Mouse (Mus musculus) ovary, adult 2 months (tissue): Measurements from ENCODE around the gene Klhdc8b. TPM values are rescaled to one million over a fixed set of nuclear protein-coding genes. Genes with fewer than 3 reads are reported as not detected.

Experiments used
- polyA plus RNA-seq: library from polyadenylated mRNA; depleted of rRNA; stranded (reverse); fragments of >200 nt; gene quantifications from 2 replicates; pipeline ENCODE4 v1.2.3, GENCODE M21; 2012; rRNA removed

The Klhdc8b gene
- polyA plus RNA-seq = 92.6 and 96.4 TPM in 2 replicates

DNA sequence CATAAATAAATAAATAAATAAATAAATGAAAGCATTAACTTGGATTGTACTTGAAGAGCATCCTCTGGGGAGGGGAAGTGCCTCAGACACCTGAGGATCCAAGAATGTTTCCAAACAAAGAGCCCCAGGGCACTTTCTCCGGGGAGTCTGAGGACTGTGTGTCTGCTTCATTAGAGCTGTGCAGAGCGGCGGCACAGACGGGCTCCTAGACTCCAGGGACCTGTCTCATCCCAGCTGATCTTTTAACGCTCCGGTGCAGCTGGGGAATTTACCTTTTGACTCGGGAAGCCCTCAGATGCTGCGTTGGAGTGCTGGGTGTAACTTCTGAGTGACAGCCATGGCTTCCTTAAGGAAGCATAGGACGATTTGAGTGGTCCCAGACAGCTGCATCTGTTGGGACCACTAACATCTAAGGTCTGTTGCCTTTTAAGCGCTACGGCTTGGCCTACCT lies at the start of gene Klhdc8b:
Gene Klhdc8b, minus strand, starts transcription at position 401 of the 451 bp plus-strand sequence.

DNA sequence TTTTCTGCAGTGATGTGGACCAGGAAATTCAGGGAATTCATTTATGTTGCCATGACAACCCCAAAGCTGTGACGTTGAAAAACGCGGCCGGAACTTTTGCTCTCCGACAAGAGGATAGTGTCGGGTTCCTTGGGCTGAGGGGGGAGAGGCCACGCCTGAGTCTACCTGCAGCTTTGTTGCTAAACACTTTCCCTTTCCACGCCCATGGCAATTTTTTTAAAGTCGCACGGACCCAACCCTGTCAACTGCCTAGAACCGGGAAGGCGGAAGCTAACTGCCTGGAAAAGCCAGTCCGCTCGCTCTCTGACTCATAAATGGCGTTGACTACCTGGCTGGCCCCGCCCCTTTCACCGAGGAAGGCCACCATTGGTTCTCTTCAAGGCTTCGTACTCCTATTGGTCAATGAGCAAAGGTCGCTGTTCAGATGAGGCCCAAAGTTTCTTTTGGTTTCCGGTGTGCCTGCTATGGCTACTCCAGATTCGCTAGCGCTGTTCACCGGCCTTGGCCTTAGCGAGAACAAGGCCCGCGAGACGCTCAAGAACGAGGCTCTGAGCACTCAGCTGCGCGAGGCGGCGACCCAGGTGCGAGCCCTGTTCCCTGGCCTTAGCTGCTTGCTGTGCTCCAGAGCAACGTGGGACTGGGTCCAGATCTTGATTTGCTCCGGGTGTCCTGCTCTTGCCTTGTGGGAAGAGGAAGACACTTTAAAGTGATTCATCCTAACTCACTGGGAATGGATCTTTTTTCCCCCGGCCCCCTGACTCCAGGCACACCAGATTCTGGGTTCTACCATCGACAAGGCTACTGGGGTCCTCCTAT lies 46.4 kb upstream of the Klhdc8b start, which contains the start of gene Qars:
Gene Qars, plus strand, starts transcription at position 88 of the 816 bp plus-strand sequence.

GRCm38 (mm10) chr9:108490559-108491285 lies 29.3 kb upstream of the Klhdc8b start, which contains the start of gene Usp19:
Usp19 (plus strand) TSS chr9:108490602.

DNA sequence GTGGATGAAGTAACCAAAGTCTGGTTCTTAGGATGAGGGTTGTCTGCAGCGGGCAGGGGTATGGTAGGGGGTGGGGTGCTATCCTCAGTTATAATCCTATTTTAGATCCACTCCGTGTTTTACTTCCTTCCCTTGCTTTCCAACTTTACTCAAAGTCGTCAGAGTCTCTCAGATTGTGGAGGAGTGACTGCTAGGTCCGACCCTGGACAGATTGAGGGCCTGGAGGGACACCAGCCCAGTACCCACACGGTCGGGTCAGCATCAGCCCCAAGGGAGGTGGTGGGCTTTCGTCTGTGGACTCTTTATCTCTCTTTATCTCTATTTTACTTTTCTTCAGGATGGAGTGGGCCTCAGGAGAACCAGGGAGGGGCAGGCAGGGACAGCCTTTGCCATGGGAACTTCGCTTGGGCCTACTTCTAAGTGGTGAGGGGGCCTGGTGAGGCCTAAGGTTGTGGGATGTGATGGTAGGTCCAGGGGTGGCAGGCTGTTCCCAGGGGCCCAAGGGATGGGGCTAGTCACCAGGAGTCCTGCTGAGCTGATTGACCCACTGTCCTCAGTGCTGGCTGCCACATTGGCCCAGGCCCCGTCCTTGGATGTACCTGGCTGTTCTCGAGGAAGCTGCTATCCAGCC lies 18.5 kb upstream of the Klhdc8b start, which contains the start of gene Lamb2:
Gene Lamb2, plus strand, starts transcription at position 16 of the 631 bp plus-strand sequence.

GRCm38 (mm10) chr9:108460319-108461178 lies 832 bp downstream of the Klhdc8b start, which contains the start of gene Ccdc71:
Ccdc71 (plus strand) TSS chr9:108460527.

DNA sequence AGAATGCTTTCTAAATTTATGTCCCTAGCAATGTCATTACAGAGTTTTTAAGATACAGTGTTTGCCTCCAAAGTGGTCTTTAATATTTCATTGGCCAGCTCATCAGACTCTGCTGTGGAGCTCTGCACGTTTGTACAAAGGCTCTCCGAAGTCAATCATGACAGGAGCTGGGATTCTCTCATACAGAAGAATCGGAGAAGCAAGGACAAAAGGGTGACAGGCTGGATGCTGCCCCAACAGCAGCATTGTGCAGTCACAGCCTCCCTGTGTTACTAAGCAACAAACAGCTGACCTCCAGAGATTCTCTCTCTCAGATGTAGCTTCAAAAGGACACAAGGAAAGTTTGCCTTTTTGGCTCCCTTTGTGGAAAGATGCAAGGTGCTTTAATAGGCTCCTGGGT lies 25.2 kb downstream of the Klhdc8b start, which contains the start of gene BC048562:
Gene BC048562, plus strand, starts transcription at position 301 of the 400 bp plus-strand sequence.

GRCm38 (mm10) chr9:108428384-108428783 lies 33.0 kb downstream of the Klhdc8b start, which contains the start of gene Ccdc36:
Ccdc36 (minus strand) TSS chr9:108428484.

Other genes with a start within 250 kb of the Klhdc8b start
- gene Dag1, start 197.6 kb downstream of the Klhdc8b start, polyA plus RNA-seq = 101 and 122 TPM in 2 replicates
- 19.4 and 25.5 TPM in 2 replicates for gene Nicn1, start 171.2 kb downstream of the Klhdc8b start, polyA plus RNA-seq
- gene Amt, start 164.7 kb downstream of the Klhdc8b start, polyA plus RNA-seq = 7.6 and 12.8 TPM in 2 replicates
- gene Rhoa, start 155.5 kb downstream of the Klhdc8b start, polyA plus RNA-seq = 86.5 and 130 TPM in 2 replicates
- 37.2 and 41.9 TPM in 2 replicates for gene Tcta, start 155.4 kb downstream of the Klhdc8b start, polyA plus RNA-seq
- 1,075 and 1,331 TPM in 2 replicates for gene Gpx1, start 122.7 kb downstream of the Klhdc8b start, polyA plus RNA-seq
- 57.3 and 69.2 TPM in 2 replicates for gene Usp4, start 113.7 kb downstream of the Klhdc8b start, polyA plus RNA-seq
- gene 1700102P08Rik, start 68.8 kb downstream of the Klhdc8b start, polyA plus RNA-seq = 0.59 and 0.73 TPM in 2 replicates
- gene Ccdc36, start 33.1 kb downstream of the Klhdc8b start, polyA plus RNA-seq = 0.05 and 0.08 TPM in 2 replicates
- not detected in 2 replicates for gene BC048562, start 25.1 kb downstream of the Klhdc8b start, polyA plus RNA-seq
- 33.6 and 34.2 TPM in 2 replicates for gene Ccdc71, start 1.1 kb downstream of the Klhdc8b start, polyA plus RNA-seq
- 288 and 298 TPM in 2 replicates for gene Lamb2, start 18.2 kb upstream of the Klhdc8b start, polyA plus RNA-seq
- 218 and 280 TPM in 2 replicates for gene Usp19, start 29.0 kb upstream of the Klhdc8b start, polyA plus RNA-seq
- 293 and 360 TPM in 2 replicates for gene Qars, start 46.1 kb upstream of the Klhdc8b start, polyA plus RNA-seq
- 143 and 200 TPM in 2 replicates for gene Qrich1, start 55.2 kb upstream of the Klhdc8b start, polyA plus RNA-seq
- 174 and 241 TPM in 2 replicates for gene Impdh2, start 98.7 kb upstream of the Klhdc8b start, polyA plus RNA-seq
- gene Ndufaf3, start 105.9 kb upstream of the Klhdc8b start, polyA plus RNA-seq = 38.7 and 43.7 TPM in 2 replicates
- gene Dalrd3, start 108.3 kb upstream of the Klhdc8b start, polyA plus RNA-seq = 275 and 288 TPM in 2 replicates
- gene Wdr6, start 117.2 kb upstream of the Klhdc8b start, polyA plus RNA-seq = 138 and 143 TPM in 2 replicates
- gene P4htm, start 136.1 kb upstream of the Klhdc8b start, polyA plus RNA-seq = 26.4 and 28.4 TPM in 2 replicates
- gene Arih2, start 187.8 kb upstream of the Klhdc8b start, polyA plus RNA-seq = 31.7 and 31.8 TPM in 2 replicates
- gene Slc25a20, start 200.5 kb upstream of the Klhdc8b start, polyA plus RNA-seq = 19.7 and 26.4 TPM in 2 replicates
- gene Prkar2a, start 227.7 kb upstream of the Klhdc8b start, polyA plus RNA-seq = 19.8 and 24.9 TPM in 2 replicates